ENCODE assay signal across 20 mouse cellular contexts in the genomic region with DNA sequence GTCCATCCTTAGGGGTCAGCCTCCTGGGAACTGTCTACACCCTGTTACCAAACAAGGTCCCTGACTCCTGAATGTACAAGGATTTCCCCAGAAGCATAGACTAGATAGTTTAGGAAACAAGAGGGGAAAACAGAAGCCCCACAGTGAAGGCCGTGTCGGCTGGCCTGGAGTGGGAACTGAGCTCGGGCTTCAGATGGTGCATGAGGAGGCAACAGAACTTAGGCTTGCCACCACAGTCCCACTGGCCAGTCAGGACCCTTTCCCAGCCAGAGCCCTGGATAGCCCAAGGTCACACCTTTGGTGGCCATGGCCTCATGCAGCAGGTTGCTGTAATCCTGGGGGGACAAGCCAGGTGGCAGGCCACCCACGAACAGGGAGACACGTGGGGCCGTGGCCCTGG. TPM values are rescaled to one million over a fixed set of nuclear protein-coding genes. Genes with fewer than 3 reads are reported as not detected.
DNase-seq lines count a peak whose midpoint lies in the region; ATAC-seq and TF ChIP-seq lines count a peak whose summit lies in the region.
"Had no signal": no experiment of that assay in that cellular context is flagged by ENCODE, and none has a peak within 500 bp of the region (broad histone marks: within the 10 kb centered on the region; RNA-seq: fewer than 3 reads in every experiment).

No protein-coding gene starts in this region.

- DNase-seq in forebrain, embryonic 11.5 days (ENCODE audit: low spot score), result peak; percentile 47
- DNase-seq in forebrain, postnatal 0 days, result no peak
- DNase-seq in heart, embryonic 10.5 days (ENCODE audit: low spot score), result peak; percentile 71
- no peak for DNase-seq in heart, adult 2 months
- DNase-seq in testis, postnatal 10 days (ENCODE audit: low spot score), result peak; percentile 39
- DNase-seq in testis, postnatal 14 days (ENCODE audit: low spot score), result no peak
- DNase-seq: adrenal gland, adult 2 months; adrenal gland, postnatal 10 days; adrenal gland, postnatal 25 days; cerebellum, adult 11-12 months; cerebellum, adult 9-10 months; cerebellum, postnatal 14 days; cerebellum, postnatal 36 days; embryo, embryonic 11 days had no signal

- WGBS in forebrain, embryonic 11.5 days, result 88% methylated on average over 6 of the region's 6 CpGs
- WGBS in forebrain, postnatal 0 days, result 89% methylated on average over 6 of the region's 6 CpGs
- WGBS in heart, embryonic 10.5 days, result 88% methylated on average over 6 of the region's 6 CpGs
- 87% methylated on average over 6 of the region's 6 CpGs for whole genome bisulfite sequencing in heart, adult 2 months

- H3K4me2 ChIP-seq in forebrain, embryonic 11.5 days (ENCODE audit: low read depth, low read length, severe bottlenecking), result no peak overlapping the region
- no peak overlapping the region for H3K4me2 ChIP-seq in forebrain, postnatal 0 days (ENCODE audit: low read depth)
- H3K4me2 ChIP-seq: embryonic facial prominence, embryonic 13.5 days; embryonic facial prominence, embryonic 15.5 days; forebrain, embryonic 13.5 days; forebrain, embryonic 15.5 days had no signal

- no peak for TF ChIP-seq EP300 in heart, adult 2 months (IDR thresholded peaks at IDR 0.05; ENCODE audit: insufficient read depth, low read depth, low read length)

- no peak overlapping the region for H3K9ac ChIP-seq in forebrain, embryonic 11.5 days (ENCODE audit: low read length)
- H3K9ac ChIP-seq in forebrain, postnatal 0 days, result no peak overlapping the region
- no peak overlapping the region for H3K9ac ChIP-seq in heart, adult 2 months (ENCODE audit: low read depth, low read length)
- H3K9ac ChIP-seq: embryonic facial prominence, embryonic 13.5 days; embryonic facial prominence, embryonic 15.5 days; forebrain, embryonic 13.5 days; forebrain, embryonic 15.5 days had no signal

- no peak for TF ChIP-seq CTCF in forebrain, postnatal 0 days (IDR thresholded peaks at IDR 0.05; ENCODE audit: low read depth)
- no peak for TF ChIP-seq CTCF in heart, adult 2 months (IDR thresholded peaks at IDR 0.05)

- H3K79me2 ChIP-seq in heart, adult 2 months (replicated peaks; ENCODE audit: control insufficient read depth, insufficient read depth, low read length), result no peaks in the 10 kb centered on the region

- H3K36me3 ChIP-seq in forebrain, embryonic 11.5 days (ENCODE audit: control insufficient read depth, insufficient read depth, low read length), result peaks cover 8% of the 10 kb centered on the region; the same call in 1 of the 2 replicates
- peaks cover 86% of the 10 kb centered on the region for H3K36me3 ChIP-seq in forebrain, postnatal 0 days (ENCODE audit: insufficient read depth)
- H3K36me3 ChIP-seq in heart, embryonic 10.5 days, result peaks cover 85% of the 10 kb centered on the region
- H3K36me3 ChIP-seq in heart, adult 2 months (ENCODE audit: control insufficient read depth, insufficient read depth, low read length), result no peaks in the 10 kb centered on the region

- no peak overlapping the region for H3K27ac ChIP-seq in forebrain, embryonic 11.5 days (ENCODE audit: low read depth, low read length)
- no peak overlapping the region for H3K27ac ChIP-seq in forebrain, postnatal 0 days (ENCODE audit: low read depth, low read length)
- H3K27ac ChIP-seq in heart, embryonic 10.5 days, result no peak overlapping the region
- no peak overlapping the region for H3K27ac ChIP-seq in heart, adult 2 months
- H3K27ac ChIP-seq: embryonic facial prominence, embryonic 13.5 days; embryonic facial prominence, embryonic 15.5 days; forebrain, embryonic 10.5 days; forebrain, embryonic 13.5 days; forebrain, embryonic 15.5 days had no signal

- no peak for TF ChIP-seq POLR2A in heart, adult 2 months (IDR thresholded peaks at IDR 0.05; ENCODE audit: insufficient read depth, low read depth, low read length)

- no peaks in the 10 kb centered on the region for H3K27me3 ChIP-seq in forebrain, embryonic 11.5 days (ENCODE audit: control insufficient read depth, insufficient read depth, low read length)
- no peaks in the 10 kb centered on the region for H3K27me3 ChIP-seq in forebrain, postnatal 0 days (ENCODE audit: insufficient read depth, low read length)
- no peaks in the 10 kb centered on the region for H3K27me3 ChIP-seq in heart, embryonic 10.5 days (ENCODE audit: insufficient read depth, poor library complexity, severe bottlenecking)
- no peaks in the 10 kb centered on the region for H3K27me3 ChIP-seq in heart, adult 2 months (ENCODE audit: control insufficient read depth, insufficient read depth, low read length)
- H3K27me3 ChIP-seq: embryonic facial prominence, embryonic 13.5 days; embryonic facial prominence, embryonic 15.5 days; forebrain, embryonic 13.5 days; forebrain, embryonic 15.5 days had no signal

- H3K4me3 ChIP-seq in forebrain, embryonic 11.5 days (ENCODE audit: low read depth, low read length), result no peak overlapping the region
- H3K4me3 ChIP-seq in forebrain, postnatal 0 days (ENCODE audit: low read depth, low read length), result no peak overlapping the region
- H3K4me3 ChIP-seq in heart, embryonic 10.5 days, result no peak overlapping the region
- H3K4me3 ChIP-seq in heart, adult 2 months, result no peak overlapping the region
- H3K4me3 ChIP-seq: embryonic facial prominence, embryonic 13.5 days; embryonic facial prominence, embryonic 15.5 days; erythroblast, embryonic 14.5 days; forebrain, embryonic 10.5 days; forebrain, embryonic 13.5 days; forebrain, embryonic 15.5 days had no signal

- H3K9me3 ChIP-seq in forebrain, embryonic 11.5 days (ENCODE audit: control insufficient read depth, low read length), result no peaks in the 10 kb centered on the region
- no peaks in the 10 kb centered on the region for H3K9me3 ChIP-seq in forebrain, postnatal 0 days (ENCODE audit: low read length)
- H3K9me3 ChIP-seq in heart, embryonic 10.5 days, result no peaks in the 10 kb centered on the region
- H3K9me3 ChIP-seq: embryonic facial prominence, embryonic 13.5 days; embryonic facial prominence, embryonic 15.5 days; forebrain, embryonic 10.5 days; forebrain, embryonic 13.5 days; forebrain, embryonic 15.5 days had no signal

- no peak for ATAC-seq in forebrain, embryonic 11.5 days (replicated peaks; ENCODE audit: low FRiP score)
- no peak for ATAC-seq in forebrain, postnatal 0 days
- ATAC-seq: forebrain, embryonic 13.5 days; forebrain, embryonic 15.5 days had no signal

- H3K4me1 ChIP-seq in forebrain, embryonic 11.5 days (replicated peaks; ENCODE audit: control insufficient read depth, insufficient read depth, low read length), result no peaks in the 10 kb centered on the region
- H3K4me1 ChIP-seq in forebrain, postnatal 0 days (ENCODE audit: insufficient read depth), result no peaks in the 10 kb centered on the region
- H3K4me1 ChIP-seq in heart, embryonic 10.5 days, result no peaks in the 10 kb centered on the region
- H3K4me1 ChIP-seq in heart, adult 2 months (ENCODE audit: control insufficient read depth, insufficient read depth, low read length), result no peaks in the 10 kb centered on the region
- H3K4me1 ChIP-seq: embryonic facial prominence, embryonic 13.5 days; forebrain, embryonic 13.5 days had no signal

- intact Hi-C loops in heart, adult 2 months (cut with DNase I), result loop anchor here (5.0 kb wide), 1 partner anchor 226 kb away; no protein-coding TSS in a partner anchor

RNA-seq across cellular contexts. Expression of a gene that starts 6.8 kb away (rescaled TPM):
- 11.5 and 11.6 TPM in 2 replicates for polyA plus RNA-seq in forebrain, embryonic 11.5 days (2014; fragmentation: Nextera tagmentation; extraction: Ambion mirVana)
- total RNA-seq in forebrain, postnatal 0 days (2014; rRNA removed), result 5.7 and 8.7 TPM in 2 replicates
- polyA plus RNA-seq in forebrain, postnatal 0 days (2015; fragmentation: Nextera tagmentation; extraction: Ambion mirVana), result 4.3 and 6.3 TPM in 2 replicates
- 15.1 and 16.3 TPM in 2 replicates for polyA plus RNA-seq in heart, embryonic 10.5 days (2016; fragmentation: Nextera tagmentation; extraction: Ambion mirVana)
- total RNA-seq in heart, adult 2 months (2021), result 10 to 100 TPM; 21.7 to 23.2 TPM
- 30.4 and 33.3 TPM in 2 replicates for polyA plus RNA-seq in heart, adult 2 months (2012; rRNA removed)

RNA-seq across cellular contexts. Expression of a gene that starts 16.1 kb away (rescaled TPM):
- polyA plus RNA-seq in forebrain, embryonic 11.5 days (2014; fragmentation: Nextera tagmentation; extraction: Ambion mirVana), result 13.6 and 13.9 TPM in 2 replicates
- 54.5 and 59.5 TPM in 2 replicates for total RNA-seq in forebrain, postnatal 0 days (2014; rRNA removed)
- 8.6 and 11.6 TPM in 2 replicates for polyA plus RNA-seq in forebrain, postnatal 0 days (2015; fragmentation: Nextera tagmentation; extraction: Ambion mirVana)
- polyA plus RNA-seq in heart, embryonic 10.5 days (2016; fragmentation: Nextera tagmentation; extraction: Ambion mirVana), result 7.9 and 8.5 TPM in 2 replicates
- total RNA-seq in heart, adult 2 months (2021), result 1 to 10 TPM; 5.0 to 6.6 TPM
- 9.2 and 15.6 TPM in 2 replicates for polyA plus RNA-seq in heart, adult 2 months (2012; rRNA removed)

RNA-seq across cellular contexts. Expression of a gene that starts 22.0 kb away (rescaled TPM):
- polyA plus RNA-seq in forebrain, embryonic 11.5 days (2014; fragmentation: Nextera tagmentation; extraction: Ambion mirVana), result 1.1 and 1.5 TPM in 2 replicates
- 4.4 and 6.9 TPM in 2 replicates for total RNA-seq in forebrain, postnatal 0 days (2014; rRNA removed)
- 2.6 and 3.9 TPM in 2 replicates for polyA plus RNA-seq in forebrain, postnatal 0 days (2015; fragmentation: Nextera tagmentation; extraction: Ambion mirVana)
- 0.58 and 0.85 TPM in 2 replicates for polyA plus RNA-seq in heart, embryonic 10.5 days (2016; fragmentation: Nextera tagmentation; extraction: Ambion mirVana)
- not detected for total RNA-seq in heart, adult 2 months (2021)
- polyA plus RNA-seq in heart, adult 2 months (2012; rRNA removed), result 0.06 and 0.12 TPM in 2 replicates

RNA-seq across cellular contexts. Expression of a gene that starts 23.8 kb away (rescaled TPM):
- polyA plus RNA-seq in forebrain, embryonic 11.5 days (2014; fragmentation: Nextera tagmentation; extraction: Ambion mirVana), result 19.4 and 22.2 TPM in 2 replicates
- 17.5 and 27.2 TPM in 2 replicates for total RNA-seq in forebrain, postnatal 0 days (2014; rRNA removed)
- 32.2 and 34.8 TPM in 2 replicates for polyA plus RNA-seq in forebrain, postnatal 0 days (2015; fragmentation: Nextera tagmentation; extraction: Ambion mirVana)
- 20.3 and 23.2 TPM in 2 replicates for polyA plus RNA-seq in heart, embryonic 10.5 days (2016; fragmentation: Nextera tagmentation; extraction: Ambion mirVana)
- 1 to 10 TPM; 8.3 to 9.6 TPM for total RNA-seq in heart, adult 2 months (2021)
- 26.1 and 36.0 TPM in 2 replicates for polyA plus RNA-seq in heart, adult 2 months (2012; rRNA removed)

RNA-seq across cellular contexts. Expression of a gene that starts 23.8 kb away (rescaled TPM):
- 51.2 and 57.1 TPM in 2 replicates for polyA plus RNA-seq in forebrain, embryonic 11.5 days (2014; fragmentation: Nextera tagmentation; extraction: Ambion mirVana)
- 77.6 and 79.1 TPM in 2 replicates for total RNA-seq in forebrain, postnatal 0 days (2014; rRNA removed)
- 44.6 and 48.6 TPM in 2 replicates for polyA plus RNA-seq in forebrain, postnatal 0 days (2015; fragmentation: Nextera tagmentation; extraction: Ambion mirVana)
- polyA plus RNA-seq in heart, embryonic 10.5 days (2016; fragmentation: Nextera tagmentation; extraction: Ambion mirVana), result 47.0 and 49.4 TPM in 2 replicates
- 10 to 100 TPM; 19.6 to 20.4 TPM for total RNA-seq in heart, adult 2 months (2021)
- 23.3 and 28.3 TPM in 2 replicates for polyA plus RNA-seq in heart, adult 2 months (2012; rRNA removed)

Comparison
In these comparisons a context has a peak if more than half of its experiments do, and no peak if none do; other contexts are left out.
1. DNase-seq: peak in forebrain, embryonic 11.5 days (single experiment), heart, embryonic 10.5 days (single experiment) and testis, postnatal 10 days (single experiment); none in forebrain, postnatal 0 days (single experiment), heart, adult 2 months (0 of 2) and testis, postnatal 14 days (single experiment).